Mouse (Mus musculus) intestine, embryonic 15.5 days (tissue): ENCODE results near the gene Pitpnc1. TPM values are rescaled to one million over a fixed set of nuclear protein-coding genes. Genes with fewer than 3 reads are reported as not detected.
A peak's percentile ranks its signal among the peaks of the same experiment; 100 is the strongest.

Experiments used
- ATAC-seq: fragments of 200-750 bp; cut with Nextera tagmentation; 2 replicates; pipeline ENCODE4 v1.8.0; 2017; ENCODE audit warnings: moderate TSS enrichment, moderate library complexity
- H3K27ac ChIP-seq: fragments of 300-500 bp; sonication (generic); 2 replicates; pipeline ENCODE4 v1.5.1; 2015; ENCODE audit warnings: mild to moderate bottlenecking, inconsistent platforms
- H3K27me3 ChIP-seq: fragments of 300-500 bp; sonication (generic); replicated peaks from 2 replicates; pipeline ENCODE4 v1.6.1; 2015; ENCODE audit warnings: inconsistent platforms
- H3K36me3 ChIP-seq: fragments of 300-500 bp; sonication (generic); 2 replicates; pipeline ENCODE4 v1.6.1; 2015; ENCODE audit warnings: inconsistent platforms
- H3K4me1 ChIP-seq: fragments of 300-500 bp; sonication (generic); replicated peaks from 2 replicates; pipeline ENCODE4 v1.6.1; 2015; ENCODE audit warnings: inconsistent platforms
- H3K4me2 ChIP-seq: fragments of 300-500 bp; sonication (generic); replicated peaks from 2 replicates; pipeline ENCODE4 v1.6.1; 2015; ENCODE audit warnings: mild to moderate bottlenecking, inconsistent platforms
- H3K4me3 ChIP-seq: fragments of 300-500 bp; sonication (generic); replicated peaks from 2 replicates; pipeline ENCODE4 v1.5.1; 2015; ENCODE audit warnings: inconsistent platforms
- H3K9ac ChIP-seq: fragments of 300-500 bp; sonication (generic); 2 replicates; pipeline ENCODE4 v1.6.1; 2015; ENCODE audit warnings: inconsistent platforms
- H3K9me3 ChIP-seq: fragments of 300-500 bp; sonication (generic); 2 replicates; pipeline ENCODE4 v1.6.1; 2016; ENCODE audit warnings: inconsistent platforms
- WGBS: fragments of 180-500 bp; shearing (Covaris S2); methylation state at CpG from one replicate; pipeline ENCODE4 v1.1.7; 2015; 5-methylcytosine and 5-hydroxymethylcytosine counted together
- polyA plus RNA-seq: library from polyadenylated mRNA; unstranded; fragments of >200 nt; fragmentation: Nextera tagmentation; extraction: Ambion mirVana; gene quantifications from 2 replicates; pipeline ENCODE4 v1.2.1, GENCODE M21; 2015

Pitpnc1 gene
- polyA plus RNA-seq, 1 experiment from 2014 or later, result 14.2 TPM

DNA sequence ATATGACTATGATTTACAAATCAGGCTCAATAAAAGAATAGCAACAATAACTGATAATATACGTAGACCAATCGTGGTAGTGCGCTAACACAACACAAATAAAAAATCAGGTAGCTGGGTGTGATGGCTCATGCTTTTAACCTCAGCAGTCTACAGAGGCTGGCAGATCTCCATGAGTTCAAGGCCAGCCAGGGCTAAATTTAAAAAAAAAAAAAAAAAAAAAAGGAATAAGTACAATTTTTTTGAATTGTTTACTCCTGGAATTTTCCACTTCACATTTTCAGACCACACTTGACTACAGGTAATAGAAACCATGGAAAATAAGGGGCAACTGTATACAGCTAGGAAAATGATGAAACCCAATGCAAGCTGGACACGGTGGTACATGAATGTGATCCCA lies 97.3 kb downstream of the Pitpnc1 start:
- Histone ChIP-seq H3K27me3 (no peaks in the 10 kb centered on the region), H3K4me2 (no peak overlapping the region), H3K9me3 (no peaks in the 10 kb centered on the region), H3K27ac (no peak overlapping the region), H3K36me3 (no peaks in the 10 kb centered on the region), H3K4me1 (peaks cover 12% of the 10 kb centered on the region), H3K4me3 (no peak overlapping the region), H3K9ac (no peak overlapping the region)
- 92% methylated on average over 4 of the region's 4 CpGs for WGBS
- no peak for ATAC-seq

DNA sequence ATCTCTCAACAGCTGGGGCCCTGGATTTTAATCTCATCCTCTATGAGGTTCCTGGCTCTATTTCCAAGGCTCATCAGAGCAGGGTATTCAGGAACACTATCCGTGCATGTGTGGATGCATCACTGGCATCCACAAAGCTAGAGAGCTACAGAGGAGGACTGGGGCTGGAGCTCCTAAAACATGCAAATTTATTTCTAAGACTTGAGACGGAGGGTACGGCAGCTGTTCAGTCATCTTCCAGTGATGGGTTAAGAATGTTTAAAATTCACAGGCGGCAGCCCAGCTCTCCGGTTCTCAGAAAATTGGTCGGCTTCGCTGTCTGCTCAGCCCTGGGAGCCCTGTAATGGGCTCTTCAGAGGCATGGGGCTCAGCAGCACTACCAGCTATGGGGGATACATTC lies 97.8 kb downstream of the Pitpnc1 start:
- no peaks in the 10 kb centered on the region for H3K27me3 ChIP-seq
- no peak overlapping the region for H3K9ac ChIP-seq
- no peaks in the 10 kb centered on the region for H3K36me3 ChIP-seq
- no peak overlapping the region for H3K4me3 ChIP-seq
- no peak overlapping the region for H3K4me2 ChIP-seq
- no peaks in the 10 kb centered on the region for H3K9me3 ChIP-seq
- WGBS, result 61% methylated on average over 7 of the region's 7 CpGs
- ATAC-seq, result no peak
- H3K27ac ChIP-seq, result no peak overlapping the region
- peaks cover 12% of the 10 kb centered on the region for H3K4me1 ChIP-seq

DNA sequence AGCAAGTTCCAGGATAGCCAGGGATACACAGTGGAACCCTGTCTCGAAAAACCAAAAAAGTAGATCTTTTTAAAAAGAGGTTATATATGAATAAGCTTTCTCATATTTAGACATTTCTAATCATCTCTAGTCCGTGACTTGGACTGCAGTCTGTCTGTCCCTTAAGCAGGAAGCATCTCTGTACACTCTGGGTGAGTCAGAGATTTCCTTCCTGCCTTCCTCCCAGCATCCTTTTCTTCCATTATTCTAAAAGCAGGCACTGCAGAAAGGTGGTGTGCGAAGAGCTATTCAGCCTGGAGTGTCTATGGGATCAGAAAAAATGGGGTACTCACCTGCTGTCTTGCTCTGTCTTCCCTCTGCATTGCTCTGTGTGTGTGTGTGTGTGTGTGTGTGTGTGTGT lies 100.0 kb downstream of the Pitpnc1 start:
- Histone ChIP-seq H3K36me3 (no peaks in the 10 kb centered on the region), H3K27me3 (no peaks in the 10 kb centered on the region), H3K27ac (no peak overlapping the region), H3K9ac (no peak overlapping the region), H3K9me3 (no peaks in the 10 kb centered on the region), H3K4me1 (peaks cover 7% of the 10 kb centered on the region; the same call in 1 of the 2 replicates), H3K4me3 (no peak overlapping the region), H3K4me2 (no peak overlapping the region)
- ATAC-seq, result no peak
- 89% methylated on average over 3 of the region's 3 CpGs for WGBS

DNA sequence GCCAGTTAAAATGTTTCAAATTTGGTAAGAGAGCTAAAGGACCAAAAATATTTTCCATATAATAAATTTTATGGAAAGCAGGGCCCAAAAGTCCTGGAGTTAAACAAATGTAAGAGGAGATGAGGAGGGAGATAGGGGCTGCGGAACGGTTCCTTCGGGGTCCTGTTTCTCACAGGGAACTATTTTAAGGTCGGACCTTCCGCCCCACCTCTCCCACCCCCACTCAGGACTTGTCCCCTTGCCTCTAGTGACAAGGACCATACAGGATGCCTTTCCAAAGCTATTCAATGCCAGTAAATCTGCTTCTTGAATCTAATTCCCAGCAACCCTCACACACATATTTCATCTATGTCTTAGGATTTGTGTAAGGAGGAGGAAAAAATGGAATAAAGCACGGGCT lies 100.8 kb downstream of the Pitpnc1 start:
- H3K4me3 ChIP-seq, result no peak overlapping the region
- 96% methylated on average over 6 of the region's 6 CpGs for WGBS
- H3K36me3 ChIP-seq, result no peaks in the 10 kb centered on the region
- no peaks in the 10 kb centered on the region for H3K27me3 ChIP-seq
- no peak overlapping the region for H3K4me2 ChIP-seq
- H3K9me3 ChIP-seq, result no peaks in the 10 kb centered on the region
- no peak for ATAC-seq
- H3K9ac ChIP-seq, result no peak overlapping the region
- peaks cover 7% of the 10 kb centered on the region; the same call in 1 of the 2 replicates for H3K4me1 ChIP-seq
- H3K27ac ChIP-seq, result no peak overlapping the region

DNA sequence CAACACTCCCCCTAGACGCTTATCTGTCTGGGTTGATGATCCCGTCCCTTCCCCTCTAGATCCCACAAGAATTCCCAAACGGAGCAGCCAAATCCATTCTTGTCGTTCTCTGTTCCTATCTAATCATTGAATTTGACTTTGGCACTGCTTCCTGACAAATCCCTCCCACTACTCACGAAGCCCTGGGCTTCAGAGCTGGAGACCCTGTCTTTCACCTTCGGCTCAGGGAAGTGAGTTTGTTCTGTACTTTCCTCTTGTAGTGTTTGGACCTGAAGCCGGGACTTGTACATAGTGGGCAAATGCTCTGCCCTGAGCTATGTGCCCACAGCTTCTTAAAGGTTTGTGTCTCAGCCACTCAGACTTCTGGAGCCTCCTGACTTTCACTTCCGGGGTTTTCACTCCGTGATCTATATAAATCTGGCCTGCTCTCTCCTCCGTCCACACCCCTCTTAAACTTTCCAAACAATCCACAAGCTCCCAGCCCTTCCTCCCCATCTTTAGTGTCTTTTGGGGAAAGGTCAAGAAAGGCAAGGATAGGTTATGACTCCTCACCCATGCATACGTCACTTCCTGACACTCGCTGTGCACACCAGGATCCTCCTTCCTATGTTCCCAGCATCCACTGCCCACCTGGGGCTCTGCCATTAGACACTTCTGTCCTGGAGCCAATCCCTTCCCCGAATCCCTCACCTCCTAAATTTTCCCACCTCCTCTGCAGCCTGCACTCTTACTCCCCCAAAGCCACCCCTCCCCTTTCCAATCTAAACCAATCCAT lies 104.4 kb downstream of the Pitpnc1 start:
- no peaks in the 10 kb centered on the region for H3K9me3 ChIP-seq
- H3K27ac ChIP-seq, result no peak overlapping the region
- no peak for ATAC-seq
- peaks cover 7% of the 10 kb centered on the region; the same call in 1 of the 2 replicates for H3K4me1 ChIP-seq
- 56% methylated on average over 13 of the region's 13 CpGs for WGBS
- H3K27me3 ChIP-seq, result no peaks in the 10 kb centered on the region
- H3K4me3 ChIP-seq, result no peak overlapping the region
- no peaks in the 10 kb centered on the region for H3K36me3 ChIP-seq
- peak overlapping the region; percentile 11; the same call in 1 of the 2 replicates for H3K4me2 ChIP-seq
- H3K9ac ChIP-seq, result no peak overlapping the region

DNA sequence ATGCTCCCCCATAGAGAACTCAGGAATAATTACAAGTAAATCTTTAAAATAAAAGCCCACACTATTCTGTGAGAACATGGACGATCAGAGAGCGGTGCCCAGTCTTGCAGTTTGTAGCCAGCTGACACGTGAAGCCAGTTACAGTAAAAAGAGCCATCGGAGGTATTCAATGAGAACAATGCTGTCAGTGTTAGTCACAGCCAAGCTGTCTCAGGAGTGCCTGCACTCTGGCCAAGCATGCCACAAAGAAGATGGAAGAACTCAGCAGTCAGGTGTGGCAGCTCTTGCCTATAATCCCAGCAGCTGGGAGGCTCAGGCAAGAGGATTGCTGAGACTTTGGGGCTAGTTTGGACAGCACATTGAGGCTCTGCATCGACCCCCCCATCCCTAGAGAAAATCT lies 111.8 kb downstream of the Pitpnc1 start:
- Histone ChIP-seq H3K9me3 (no peaks in the 10 kb centered on the region), H3K27me3 (no peaks in the 10 kb centered on the region), H3K4me1 (peaks cover 8% of the 10 kb centered on the region), H3K27ac (no peak overlapping the region), H3K4me3 (no peak overlapping the region), H3K4me2 (no peak overlapping the region), H3K9ac (no peak overlapping the region), H3K36me3 (no peaks in the 10 kb centered on the region)
- 77% methylated on average over 5 of the region's 5 CpGs for WGBS
- no peak for ATAC-seq

DNA sequence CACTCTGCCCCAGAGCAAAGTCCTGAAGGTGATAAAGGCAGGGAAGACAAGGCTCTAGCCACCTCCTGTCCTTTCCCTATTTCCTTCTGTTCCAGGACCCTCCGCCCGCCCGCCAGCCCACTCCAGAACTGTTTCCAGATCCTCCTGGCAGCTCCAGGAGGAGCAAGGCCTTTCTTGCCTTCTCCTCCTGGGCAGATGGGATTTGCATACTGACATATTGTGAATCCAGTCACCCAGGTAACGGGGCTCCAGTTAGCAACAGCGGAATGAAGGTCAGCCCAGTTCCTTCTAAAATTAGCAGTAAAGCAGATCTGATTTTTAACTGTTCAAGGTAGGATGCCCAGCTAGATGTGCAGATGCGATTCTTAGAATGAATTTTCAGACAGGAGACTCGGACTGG lies 114.3 kb downstream of the Pitpnc1 start:
- no peak overlapping the region for H3K4me2 ChIP-seq
- no peaks in the 10 kb centered on the region for H3K27me3 ChIP-seq
- ATAC-seq, result no peak
- no peaks in the 10 kb centered on the region for H3K36me3 ChIP-seq
- no peaks in the 10 kb centered on the region for H3K9me3 ChIP-seq
- H3K4me3 ChIP-seq, result no peak overlapping the region
- H3K27ac ChIP-seq, result no peak overlapping the region
- H3K4me1 ChIP-seq, result peaks cover 8% of the 10 kb centered on the region
- 78% methylated on average over 7 of the region's 7 CpGs for WGBS
- H3K9ac ChIP-seq, result no peak overlapping the region

DNA sequence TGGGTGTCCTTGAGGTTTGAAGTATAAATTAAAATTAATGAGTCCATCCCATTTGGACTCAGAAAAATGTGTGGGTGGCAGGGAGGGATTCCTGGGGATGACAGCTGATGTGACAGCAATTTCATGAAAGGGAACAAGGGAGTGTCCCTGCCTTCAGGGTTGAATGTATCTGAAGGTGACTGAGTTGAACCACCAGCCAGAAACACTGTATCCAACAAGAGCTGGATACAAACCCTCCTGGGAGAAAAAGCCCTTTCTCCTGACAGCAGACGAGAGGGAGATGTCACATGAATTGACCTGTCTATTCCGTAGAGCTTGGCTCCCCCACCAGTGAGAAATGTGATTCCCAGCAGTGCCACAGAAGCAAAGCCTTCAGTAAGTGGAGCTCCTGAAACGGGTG lies 115.0 kb downstream of the Pitpnc1 start:
- Histone ChIP-seq H3K27ac (no peak overlapping the region), H3K4me3 (no peak overlapping the region), H3K4me2 (no peak overlapping the region), H3K9me3 (no peaks in the 10 kb centered on the region), H3K36me3 (no peaks in the 10 kb centered on the region), H3K9ac (no peak overlapping the region), H3K27me3 (no peaks in the 10 kb centered on the region), H3K4me1 (peaks cover 8% of the 10 kb centered on the region)
- ATAC-seq, result no peak
- WGBS, result 66% methylated on average over 3 of the region's 3 CpGs

DNA sequence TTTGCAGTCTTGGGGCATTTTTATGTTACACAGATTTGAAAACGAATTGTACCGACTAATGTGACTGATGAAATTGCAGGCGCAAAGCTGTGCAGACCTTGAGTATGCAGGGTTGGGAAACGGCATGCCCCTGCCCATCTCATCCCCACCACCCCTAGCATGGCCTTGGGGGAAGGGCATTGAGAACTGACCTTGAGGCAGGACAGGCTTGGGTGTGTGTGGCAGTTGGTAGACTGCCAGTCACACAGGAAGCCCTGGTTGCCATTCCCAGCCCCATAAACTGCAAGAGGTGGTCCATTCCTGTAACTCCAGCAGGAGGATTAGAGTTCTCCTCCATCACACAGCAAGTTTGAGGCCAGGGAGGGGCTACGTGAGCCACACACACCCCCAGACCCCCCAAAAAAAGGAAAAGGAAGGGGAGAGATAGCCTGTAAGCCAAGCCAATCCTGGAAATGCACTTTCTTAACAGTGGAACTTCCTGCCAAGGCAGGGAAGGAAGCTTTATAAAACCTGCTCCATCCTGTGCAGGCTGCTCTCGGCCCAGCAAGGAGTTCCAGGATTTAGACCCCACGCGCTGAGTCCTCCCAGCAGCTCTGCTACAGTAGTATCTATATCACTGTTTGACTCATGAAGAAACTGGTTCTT lies 115.9 kb downstream of the Pitpnc1 start:
- 82% methylated on average over 8 of the region's 8 CpGs for WGBS
- no peak for ATAC-seq
- Histone ChIP-seq H3K27ac (no peak overlapping the region), H3K36me3 (no peaks in the 10 kb centered on the region), H3K4me3 (no peak overlapping the region), H3K4me1 (peaks cover 8% of the 10 kb centered on the region), H3K4me2 (no peak overlapping the region), H3K9me3 (no peaks in the 10 kb centered on the region), H3K27me3 (no peaks in the 10 kb centered on the region), H3K9ac (no peak overlapping the region)

DNA sequence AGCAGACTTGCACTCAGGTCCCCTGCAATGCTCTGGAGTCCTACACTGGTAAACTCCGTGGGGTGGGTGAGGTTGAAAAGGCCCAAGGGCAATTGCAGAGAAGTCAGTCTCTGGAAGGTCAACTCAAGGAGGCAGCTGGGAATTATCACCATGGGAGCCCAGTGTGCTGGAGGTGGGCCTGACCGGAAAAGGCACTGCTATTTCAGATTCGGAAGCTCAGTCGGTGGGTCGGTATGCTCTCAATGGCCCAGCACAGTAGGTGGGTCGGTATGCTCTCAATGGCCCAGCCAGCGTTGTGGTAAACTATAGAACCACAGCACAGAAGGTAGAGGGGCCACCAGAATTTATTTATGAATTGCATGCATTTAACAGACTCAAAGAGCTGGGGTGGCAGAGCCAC lies 117.9 kb downstream of the Pitpnc1 start:
- no peak overlapping the region for H3K9ac ChIP-seq
- no peaks in the 10 kb centered on the region for H3K9me3 ChIP-seq
- H3K4me1 ChIP-seq, result peaks cover 8% of the 10 kb centered on the region
- H3K4me2 ChIP-seq, result no peak overlapping the region
- H3K36me3 ChIP-seq, result no peaks in the 10 kb centered on the region
- no peak overlapping the region for H3K27ac ChIP-seq
- H3K4me3 ChIP-seq, result no peak overlapping the region
- ATAC-seq, result no peak
- WGBS, result 49% methylated on average over 7 of the region's 7 CpGs
- no peaks in the 10 kb centered on the region for H3K27me3 ChIP-seq

DNA sequence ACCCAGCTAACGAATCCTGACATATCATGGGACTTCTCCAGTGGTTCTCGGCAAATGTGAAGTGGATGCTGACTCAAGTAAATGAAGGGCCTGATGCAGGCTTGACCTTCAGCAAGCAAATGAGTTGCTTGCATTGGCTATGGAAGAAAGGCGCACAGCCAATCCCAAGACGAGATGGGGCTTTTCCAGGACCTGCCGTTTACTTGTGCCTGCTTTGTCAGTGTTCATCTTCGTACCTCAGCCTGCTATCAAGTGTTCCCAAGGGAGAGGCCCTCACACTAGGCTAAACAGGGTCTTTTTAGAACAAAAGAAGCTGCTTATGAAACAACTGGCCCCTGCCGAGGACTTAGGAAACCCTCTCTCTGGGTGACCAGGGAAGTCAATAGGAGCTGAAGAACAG lies 120.7 kb downstream of the Pitpnc1 start:
- no peak for ATAC-seq
- no peaks in the 10 kb centered on the region for H3K27me3 ChIP-seq
- H3K4me2 ChIP-seq, result no peak overlapping the region
- 92% methylated on average over 7 of the region's 7 CpGs for WGBS
- peaks cover 7% of the 10 kb centered on the region for H3K4me1 ChIP-seq
- H3K9ac ChIP-seq, result no peak overlapping the region
- no peak overlapping the region for H3K27ac ChIP-seq
- H3K4me3 ChIP-seq, result no peak overlapping the region
- H3K36me3 ChIP-seq, result no peaks in the 10 kb centered on the region
- no peaks in the 10 kb centered on the region for H3K9me3 ChIP-seq

DNA sequence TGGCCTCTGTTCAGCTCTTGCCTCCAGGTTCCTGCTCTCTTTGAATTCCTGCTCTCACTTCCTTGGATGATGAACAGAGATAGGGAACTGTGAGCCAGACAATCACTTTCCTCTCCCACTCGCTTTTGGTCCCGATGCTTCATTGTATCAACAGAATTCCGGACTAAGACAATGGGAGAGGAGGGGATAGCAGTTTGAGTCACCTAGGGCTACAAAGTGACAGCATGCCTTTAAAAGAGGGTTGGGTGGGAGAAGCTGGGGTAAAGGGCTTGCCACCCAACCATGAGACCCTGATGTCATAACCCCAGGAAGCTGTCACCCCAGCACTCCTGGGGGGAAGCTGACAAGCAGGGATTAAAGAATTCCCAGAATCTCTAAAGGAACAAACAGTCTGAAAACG lies 127.5 kb downstream of the Pitpnc1 start:
- no peak overlapping the region for H3K4me2 ChIP-seq
- no peaks in the 10 kb centered on the region for H3K27me3 ChIP-seq
- no peak overlapping the region for H3K9ac ChIP-seq
- 84% methylated on average over 4 of the region's 4 CpGs for WGBS
- H3K36me3 ChIP-seq, result no peaks in the 10 kb centered on the region
- H3K27ac ChIP-seq, result no peak overlapping the region
- peaks cover 6% of the 10 kb centered on the region for H3K4me1 ChIP-seq
- H3K4me3 ChIP-seq, result no peak overlapping the region
- ATAC-seq, result no peak
- H3K9me3 ChIP-seq, result no peaks in the 10 kb centered on the region

DNA sequence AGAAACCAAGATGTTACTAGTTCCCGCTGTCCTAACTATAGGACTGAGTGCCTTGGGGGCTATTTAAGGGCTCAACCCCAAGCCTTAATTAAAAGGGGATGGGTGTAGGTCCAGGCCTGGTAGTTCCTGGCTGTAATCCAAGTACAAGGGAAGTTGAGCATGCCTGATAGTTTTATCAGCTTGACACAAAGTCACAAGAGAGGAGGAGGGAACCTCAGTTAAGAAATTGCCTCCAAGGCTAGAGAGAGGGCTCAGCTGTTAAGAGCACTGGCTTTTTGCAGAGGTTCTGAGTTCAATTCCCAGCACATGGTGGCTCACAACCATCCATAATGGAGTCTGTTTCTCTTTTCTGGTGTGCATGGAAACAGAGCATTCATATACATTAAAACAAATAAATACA lies 128.1 kb downstream of the Pitpnc1 start:
- H3K27ac ChIP-seq, result no peak overlapping the region
- H3K4me1 ChIP-seq, result peaks cover 11% of the 10 kb centered on the region
- no peaks in the 10 kb centered on the region for H3K27me3 ChIP-seq
- no peaks in the 10 kb centered on the region for H3K36me3 ChIP-seq
- no peak overlapping the region for H3K9ac ChIP-seq
- H3K4me2 ChIP-seq, result no peak overlapping the region
- no peak for ATAC-seq
- no peak overlapping the region for H3K4me3 ChIP-seq
- WGBS, result 97% methylated on average over 1 of the region's 1 CpGs
- H3K9me3 ChIP-seq, result no peaks in the 10 kb centered on the region
